Mouse (Mus musculus) kidney, adult 8-10 months (tissue): Measurements from ENCODE around the gene D630023F18Rik.

Experiments used
- DNase-seq, 2 experiments: peaks; one replicate each; pipeline ENCODE4 v3.0.0; 2022

Gene D630023F18Rik

GRCm38 (mm10) chr1:65109756-65110435 lies 13.1 kb downstream of the D630023F18Rik start:
- DNase-seq: no peak

- no peak for DNase-seq
Observed at GRCm38 (mm10) chr1:65109196-65109595, 13.8 kb downstream of the D630023F18Rik start.

GRCm38 (mm10) chr1:65107654-65108279 lies 15.2 kb downstream of the D630023F18Rik start:
- DNase-seq: no peak

- DNase-seq: no peak
Observed at GRCm38 (mm10) chr1:65103273-65103672, 19.7 kb downstream of the D630023F18Rik start, which contains the start of gene Cryga. TSS of gene Cryga (minus strand) at chr1:65103373.

- DNase-seq: no peak
Observed at GRCm38 (mm10) chr1:65096953-65097352, 26.1 kb downstream of the D630023F18Rik start.

- DNase-seq: no peak
Observed at GRCm38 (mm10) chr1:65091566-65091965, 31.4 kb downstream of the D630023F18Rik start.

- DNase-seq: no peak
Observed at GRCm38 (mm10) chr1:65090370-65090769, 32.6 kb downstream of the D630023F18Rik start.

- DNase-seq: no peak
Observed at GRCm38 (mm10) chr1:65088567-65089356, 34.3 kb downstream of the D630023F18Rik start.

GRCm38 (mm10) chr1:65082188-65082587 lies 40.8 kb downstream of the D630023F18Rik start, which contains the start of gene Crygb:
TSS of gene Crygb (minus strand) at chr1:65082288.
- no peak for DNase-seq

- DNase-seq: no peak
Observed at GRCm38 (mm10) chr1:65075607-65076006, 47.4 kb downstream of the D630023F18Rik start.

- no peak for DNase-seq
Observed at GRCm38 (mm10) chr1:65073589-65073988, 49.4 kb downstream of the D630023F18Rik start, which contains the start of gene Crygc. TSS of gene Crygc (minus strand) at chr1:65073689.

GRCm38 (mm10) chr1:65067842-65068241 lies 55.2 kb downstream of the D630023F18Rik start:
- DNase-seq: no peak

GRCm38 (mm10) chr1:65064201-65064600 lies 58.8 kb downstream of the D630023F18Rik start:
- no peak for DNase-seq

- DNase-seq: no peak
Observed at GRCm38 (mm10) chr1:65063352-65063751, 59.7 kb downstream of the D630023F18Rik start, which contains the start of gene Crygd. TSS of gene Crygd (minus strand) at chr1:65063452.
